Mouse (Mus musculus): ENCODE data around the gene Arsb.

Arsb gene

GRCm38 (mm10) chr13:93846831-93847518 lies 75.5 kb downstream of the Arsb start:
- no peak for DNase-seq

GRCm38 (mm10) chr13:93847614-93848013 lies 76.2 kb downstream of the Arsb start:
- DNase-seq: no peak

GRCm38 (mm10) chr13:93848615-93849014 lies 77.2 kb downstream of the Arsb start:
- no peak for DNase-seq

- no peak for DNase-seq
These were observed 78.4 kb downstream of the Arsb start for GRCm38 (mm10) chr13:93849751-93850355.

GRCm38 (mm10) chr13:93850674-93851073 lies 79.2 kb downstream of the Arsb start:
- DNase-seq: no peak

GRCm38 (mm10) chr13:93852419-93853138 lies 81.1 kb downstream of the Arsb start:
- DNase-seq: no peak

GRCm38 (mm10) chr13:93853767-93854166 lies 82.3 kb downstream of the Arsb start:
- DNase-seq: no peak

- DNase-seq: no peak
These were observed 82.9 kb downstream of the Arsb start for GRCm38 (mm10) chr13:93854325-93854724.

GRCm38 (mm10) chr13:93854966-93855562 lies 83.6 kb downstream of the Arsb start:
- DNase-seq: no peak

- DNase-seq: peak; percentile 72
These were observed 84.3 kb downstream of the Arsb start for GRCm38 (mm10) chr13:93855701-93856183.

GRCm38 (mm10) chr13:93861211-93861610 lies 89.8 kb downstream of the Arsb start:
- DNase-seq: no peak

GRCm38 (mm10) chr13:93864066-93864740 lies 92.8 kb downstream of the Arsb start:
- DNase-seq: no peak

- DNase-seq: no peak
These were observed 95.2 kb downstream of the Arsb start for GRCm38 (mm10) chr13:93866638-93867037.

- no peak for DNase-seq
These were observed 100.3 kb downstream of the Arsb start for GRCm38 (mm10) chr13:93871681-93872080.

GRCm38 (mm10) chr13:93872591-93872990 lies 101.2 kb downstream of the Arsb start:
- no peak for DNase-seq

- no peak for DNase-seq
These were observed 106.5 kb downstream of the Arsb start for GRCm38 (mm10) chr13:93877924-93878323.

- DNase-seq: no peak
These were observed 108.0 kb downstream of the Arsb start for GRCm38 (mm10) chr13:93879426-93879825.

GRCm38 (mm10) chr13:93882132-93882531 lies 110.7 kb downstream of the Arsb start:
- no peak for DNase-seq

GRCm38 (mm10) chr13:93886999-93887398 lies 115.6 kb downstream of the Arsb start:
- no peak for DNase-seq

GRCm38 (mm10) chr13:93888196-93888595 lies 116.8 kb downstream of the Arsb start:
- no peak for DNase-seq

- no peak for DNase-seq
These were observed 117.5 kb downstream of the Arsb start for GRCm38 (mm10) chr13:93888916-93889315.

- no peak for DNase-seq
These were observed 118.6 kb downstream of the Arsb start for GRCm38 (mm10) chr13:93889991-93890390.

GRCm38 (mm10) chr13:93891276-93891675 lies 119.8 kb downstream of the Arsb start:
- DNase-seq: no peak
